In the genomic region with DNA sequence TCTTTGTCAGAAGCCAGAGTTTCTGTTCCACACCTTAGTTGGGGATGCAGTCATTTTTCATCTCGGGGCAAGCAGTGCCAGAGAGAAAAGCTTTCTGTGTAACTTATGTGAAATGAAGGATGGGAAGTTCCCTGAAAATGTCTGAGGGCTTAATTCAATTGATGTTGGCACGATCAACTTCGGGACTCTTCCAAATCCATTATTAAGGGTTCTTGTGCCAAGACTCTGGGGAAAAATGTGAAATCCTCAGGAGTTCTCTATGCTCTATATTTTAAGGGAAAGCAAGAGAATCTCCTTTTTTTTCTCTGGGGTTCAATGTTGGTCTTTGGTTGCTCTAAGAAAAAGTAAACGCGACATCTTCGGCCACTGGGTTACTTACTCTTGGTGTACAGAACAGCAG, we compare ENCODE assay signal across 31 mouse cellular contexts.
"Had no signal": no experiment of that assay in that cellular context is flagged by ENCODE, and none has a peak within 500 bp of the region (broad histone marks: within the 10 kb centered on the region; RNA-seq: fewer than 3 reads in every experiment).

No protein-coding gene starts in this region.

- DNase-seq: left cerebral cortex, postnatal 4 days; liver; liver, embryonic 13.5 days; liver, postnatal 0 days; lung, adult 18-20 months; lung, adult 2 months; lung, embryonic 14.5 days; lung, postnatal 10 days; lung, postnatal 14 days; lung, postnatal 36 days; lung, postnatal 4 days; midbrain, embryonic 14.5 days had no signal

- H3K4me2 ChIP-seq: limb, embryonic 12.5 days; limb, embryonic 13.5 days; limb, embryonic 15.5 days; liver, embryonic 11.5 days; liver, embryonic 12.5 days; liver, embryonic 13.5 days; liver, embryonic 15.5 days; lung, embryonic 14.5 days; lung, embryonic 15.5 days; midbrain, embryonic 11.5 days; midbrain, embryonic 12.5 days; midbrain, embryonic 13.5 days; midbrain, embryonic 15.5 days had no signal

- H3K27me3 ChIP-seq: limb, embryonic 12.5 days; limb, embryonic 13.5 days; limb, embryonic 15.5 days; liver, embryonic 12.5 days; liver, embryonic 13.5 days; liver, embryonic 15.5 days; lung, embryonic 15.5 days; megakaryocyte, embryonic 14.5 days; midbrain, embryonic 12.5 days; midbrain, embryonic 13.5 days; midbrain, embryonic 15.5 days had no signal

- H3K27ac ChIP-seq: limb, embryonic 10.5 days; limb, embryonic 12.5 days; limb, embryonic 13.5 days; limb, embryonic 15.5 days; liver, embryonic 12.5 days; liver, embryonic 13.5 days; liver, embryonic 14.5 days; liver, embryonic 15.5 days; lung, embryonic 15.5 days; macrophage; midbrain, embryonic 10.5 days; midbrain, embryonic 12.5 days; midbrain, embryonic 13.5 days; midbrain, embryonic 15.5 days had no signal

- H3K4me1 ChIP-seq: limb, embryonic 10.5 days; limb, embryonic 12.5 days; limb, embryonic 13.5 days; limb, embryonic 15.5 days; liver, embryonic 12.5 days; liver, embryonic 13.5 days; liver, embryonic 15.5 days; lung, embryonic 15.5 days; midbrain, embryonic 10.5 days; midbrain, embryonic 12.5 days; midbrain, embryonic 13.5 days; midbrain, embryonic 15.5 days had no signal

- H3K4me3 ChIP-seq: limb, embryonic 10.5 days; limb, embryonic 12.5 days; limb, embryonic 13.5 days; limb, embryonic 15.5 days; liver, embryonic 12.5 days; liver, embryonic 13.5 days; liver, embryonic 15.5 days; lung, embryonic 15.5 days; megakaryocyte, embryonic 14.5 days; midbrain, embryonic 10.5 days; midbrain, embryonic 12.5 days; midbrain, embryonic 13.5 days; midbrain, embryonic 15.5 days; myocyte had no signal

- H3K9me3 ChIP-seq: limb, embryonic 10.5 days; limb, embryonic 12.5 days; limb, embryonic 13.5 days; limb, embryonic 15.5 days; liver, embryonic 12.5 days; liver, embryonic 13.5 days; liver, embryonic 15.5 days; lung, embryonic 15.5 days; megakaryocyte, embryonic 14.5 days; midbrain, embryonic 10.5 days; midbrain, embryonic 12.5 days; midbrain, embryonic 13.5 days; midbrain, embryonic 15.5 days had no signal

- H3K36me3 ChIP-seq: limb, embryonic 10.5 days; limb, embryonic 12.5 days; limb, embryonic 13.5 days; limb, embryonic 15.5 days; liver, embryonic 12.5 days; liver, embryonic 13.5 days; liver, embryonic 15.5 days; lung, embryonic 15.5 days; midbrain, embryonic 10.5 days; midbrain, embryonic 12.5 days; midbrain, embryonic 13.5 days; midbrain, embryonic 15.5 days had no signal

- ATAC-seq: liver, embryonic 12.5 days; liver, postnatal 0 days; lung, postnatal 0 days; midbrain, embryonic 13.5 days; midbrain, embryonic 15.5 days; midbrain, embryonic 16.5 days had no signal

- H3K9ac ChIP-seq: limb, embryonic 12.5 days; limb, embryonic 13.5 days; limb, embryonic 15.5 days; liver, embryonic 12.5 days; liver, embryonic 13.5 days; liver, embryonic 14.5 days; liver, embryonic 15.5 days; liver, postnatal 0 days; lung, embryonic 14.5 days; lung, embryonic 15.5 days; midbrain, embryonic 12.5 days; midbrain, embryonic 13.5 days; midbrain, embryonic 15.5 days had no signal
